Mouse (Mus musculus): Measurements from ENCODE around the gene Mgat1.

GRCm38 (mm10) chr11:49240874-49241273 is 3.1 kb upstream of the Mgat1 start:
- TF ChIP-seq CTCF (IDR thresholded peaks at IDR 0.05; ENCODE audit: low read depth, low read length) (no peak), POLR2A (IDR thresholded peaks at IDR 0.05; ENCODE audit: borderline replicate concordance, low read depth, low read length) (no peak)

Measured in bone marrow macrophage, adult 2 months (primary cell).